Mouse (Mus musculus) adipocyte (in vitro differentiated cells): ENCODE data around the gene Rsg1.

Source experiments
- DNase-seq: peaks from one replicate; pipeline ENCODE4 v3.0.0-alpha.2; 2016; ENCODE audit warnings: low spot score

The Rsg1 gene

GRCm38 (mm10) chr4:141212892-141213291 is 864 bp upstream of the Rsg1 start:
- DNase-seq: no peak

GRCm38 (mm10) chr4:141213342-141213741 is 414 bp upstream of the Rsg1 start:
- no peak for DNase-seq

GRCm38 (mm10) chr4:141214337-141214851 is 638 bp downstream of the Rsg1 start:
- DNase-seq: peak; percentile 32

- no peak for DNase-seq
These were observed 5.9 kb downstream of the Rsg1 start for GRCm38 (mm10) chr4:141219583-141220213.

GRCm38 (mm10) chr4:141221848-141222247 is 8.1 kb downstream of the Rsg1 start:
- DNase-seq: no peak

GRCm38 (mm10) chr4:141222752-141223151 is 9.0 kb downstream of the Rsg1 start:
- DNase-seq: no peak

GRCm38 (mm10) chr4:141228687-141229086 is 14.9 kb downstream of the Rsg1 start:
- no peak for DNase-seq

- DNase-seq: no peak
These were observed 19.4 kb downstream of the Rsg1 start for GRCm38 (mm10) chr4:141233196-141233595.

GRCm38 (mm10) chr4:141235537-141236111 is 21.9 kb downstream of the Rsg1 start:
- no peak for DNase-seq

GRCm38 (mm10) chr4:141236856-141237255 is 23.1 kb downstream of the Rsg1 start:
- peak; percentile 40 for DNase-seq

- no peak for DNase-seq
These were observed 25.0 kb downstream of the Rsg1 start for GRCm38 (mm10) chr4:141238492-141239387.

GRCm38 (mm10) chr4:141239388-141240125 is 25.8 kb downstream of the Rsg1 start, which contains the start of gene Arhgef19:
Arhgef19 (plus strand) TSS chr4:141239499.
- no peak for DNase-seq

- DNase-seq: no peak
These were observed 26.9 kb downstream of the Rsg1 start for GRCm38 (mm10) chr4:141240617-141241016.

GRCm38 (mm10) chr4:141241861-141242260 is 28.1 kb downstream of the Rsg1 start:
- no peak for DNase-seq

GRCm38 (mm10) chr4:141242651-141243241 is 29.0 kb downstream of the Rsg1 start:
- peak; percentile 45 for DNase-seq

- no peak for DNase-seq
These were observed 29.9 kb downstream of the Rsg1 start for GRCm38 (mm10) chr4:141243636-141244035.

- DNase-seq: peak; percentile 74
These were observed 30.6 kb downstream of the Rsg1 start for GRCm38 (mm10) chr4:141244401-141244800.

GRCm38 (mm10) chr4:141244931-141245425 is 31.2 kb downstream of the Rsg1 start:
- peak; percentile 45 for DNase-seq

GRCm38 (mm10) chr4:141246089-141246997 is 32.6 kb downstream of the Rsg1 start:
- DNase-seq: no peak

GRCm38 (mm10) chr4:141246998-141247350 is 33.2 kb downstream of the Rsg1 start:
- no peak for DNase-seq
